Mouse (Mus musculus) embryonic facial prominence, embryonic 10.5 days (tissue): ENCODE measurements around the gene Tgfb1. TPM values are rescaled to one million over a fixed set of nuclear protein-coding genes. Genes with fewer than 3 reads are reported as not detected.
A peak's percentile ranks its signal among the peaks of the same experiment; 100 is the strongest.
"Not testable (repeated sequence)": the region's sequence is repeated elsewhere in the genome, so short reads cannot be mapped to it uniquely, and the experiment has no call there.

Experiments
- DNase-seq: peaks from one replicate; pipeline ENCODE4 v3.0.0-alpha.2; 2017; ENCODE audit warnings: low spot score
- H3K27ac ChIP-seq: fragments of 300-500 bp; sonication (generic); replicated peaks from 2 replicates; pipeline ENCODE4 v1.5.1; 2016; ENCODE audit warnings: mild to moderate bottlenecking
- H3K27me3 ChIP-seq: fragments of 300-500 bp; sonication (generic); replicated peaks from 2 replicates; pipeline ENCODE4 v1.6.1; 2016; ENCODE audit warnings: low read depth, mild to moderate bottlenecking; ENCODE audit not compliant: poor library complexity, severe bottlenecking
- H3K36me3 ChIP-seq: fragments of 300-500 bp; sonication (generic); replicated peaks from 2 replicates; pipeline ENCODE4 v1.6.1; 2016; ENCODE audit warnings: mild to moderate bottlenecking, moderate library complexity
- H3K4me1 ChIP-seq: fragments of 300-500 bp; sonication (generic); 2 replicates; pipeline ENCODE4 v1.6.1; 2016
- H3K4me3 ChIP-seq: fragments of 300-500 bp; sonication (generic); 2 replicates; pipeline ENCODE4 v1.5.1; 2016; ENCODE audit warnings: mild to moderate bottlenecking, moderate library complexity
- H3K9me3 ChIP-seq: fragments of 300-500 bp; sonication (generic); 2 replicates; pipeline ENCODE4 v1.6.1; 2016; ENCODE audit warnings: mild to moderate bottlenecking
- WGBS: fragments of 180-500 bp; shearing (Covaris S2); methylation state at CpG from one replicate; pipeline ENCODE4 v1.1.7; 2016; 5-methylcytosine and 5-hydroxymethylcytosine counted together
- polyA plus RNA-seq: library from polyadenylated mRNA; unstranded; fragments of >200 nt; fragmentation: Nextera tagmentation; extraction: Ambion mirVana; gene quantifications from 2 replicates; pipeline ENCODE4 v1.2.1, GENCODE M21; 2016

Tgfb1 gene
- polyA plus RNA-seq, 1 experiment from 2014 or later, result 1.5 TPM

GRCm38 (mm10) chr7:25712801-25713200 is 26.0 kb downstream of the Tgfb1 start:
- Histone ChIP-seq H3K36me3 (peaks cover 52% of the 10 kb centered on the region), H3K4me3 (no peak overlapping the region), H3K9me3 (no peaks in the 10 kb centered on the region), H3K4me1 (peaks cover 49% of the 10 kb centered on the region), H3K27ac (peak overlapping the region; percentile 75; the same call in 1 of the 2 replicates), H3K27me3 (no peaks in the 10 kb centered on the region)
- DNase-seq, result no peak
- 88% methylated on average over 9 of the region's 9 CpGs for WGBS

GRCm38 (mm10) chr7:25714581-25714980 is 27.8 kb downstream of the Tgfb1 start:
- 94% methylated on average over 8 of the region's 8 CpGs for WGBS
- peaks cover 49% of the 10 kb centered on the region for H3K4me1 ChIP-seq
- no peak overlapping the region for H3K4me3 ChIP-seq
- H3K9me3 ChIP-seq, result no peaks in the 10 kb centered on the region
- H3K36me3 ChIP-seq, result peaks cover 54% of the 10 kb centered on the region
- no peak for DNase-seq
- no peak overlapping the region for H3K27ac ChIP-seq
- H3K27me3 ChIP-seq, result no peaks in the 10 kb centered on the region

- no peak for DNase-seq
- H3K36me3 ChIP-seq, result peaks cover 64% of the 10 kb centered on the region
- H3K27me3 ChIP-seq, result no peaks in the 10 kb centered on the region
- no peaks in the 10 kb centered on the region for H3K9me3 ChIP-seq
- no peak overlapping the region for H3K27ac ChIP-seq
- 97% methylated on average over 22 of the region's 22 CpGs for WGBS
- H3K4me1 ChIP-seq, result peaks cover 37% of the 10 kb centered on the region
- no peak overlapping the region for H3K4me3 ChIP-seq
Measured at GRCm38 (mm10) chr7:25715731-25716271, 29.0 kb downstream of the Tgfb1 start.

- WGBS, result 87% methylated on average over 3 of the region's 3 CpGs
- H3K36me3 ChIP-seq, result peaks cover 74% of the 10 kb centered on the region
- H3K27ac ChIP-seq, result no peak overlapping the region
- no peaks in the 10 kb centered on the region for H3K27me3 ChIP-seq
- peak overlapping the region; percentile 72 for H3K4me3 ChIP-seq
- H3K4me1 ChIP-seq, result peaks cover 20% of the 10 kb centered on the region
- H3K9me3 ChIP-seq, result no peaks in the 10 kb centered on the region
- DNase-seq, result no peak
Measured at GRCm38 (mm10) chr7:25717478-25717877, 30.7 kb downstream of the Tgfb1 start.

- H3K4me3 ChIP-seq, result peak within 1 kb of the TSS; percentile 72
- peak; percentile 91 for DNase-seq
- H3K36me3 ChIP-seq, result peaks cover 74% of the 10 kb centered on the region
- H3K9me3 ChIP-seq, result no peaks in the 10 kb centered on the region
- H3K27ac ChIP-seq, result peak within 1 kb of the TSS; percentile 85
- peaks cover 16% of the 10 kb centered on the region for H3K4me1 ChIP-seq
- WGBS, result 4% methylated on average over 32 of the region's 32 CpGs
- no peaks in the 10 kb centered on the region for H3K27me3 ChIP-seq
Measured at GRCm38 (mm10) chr7:25718788-25719417, 32.1 kb downstream of the Tgfb1 start, which contains the start of gene Ccdc97. Gene Ccdc97 (minus strand): TSS chr7:25719088.

- Histone ChIP-seq H3K4me3 (peak overlapping the region; percentile 72; the same call in 1 of the 2 replicates), H3K27me3 (no peaks in the 10 kb centered on the region), H3K36me3 (peaks cover 74% of the 10 kb centered on the region), H3K4me1 (peaks cover 16% of the 10 kb centered on the region), H3K9me3 (no peaks in the 10 kb centered on the region), H3K27ac (no peak overlapping the region)
- DNase-seq, result peak; percentile 84
- 62% methylated on average over 10 of the region's 10 CpGs for WGBS
Measured at GRCm38 (mm10) chr7:25719761-25720610, 33.2 kb downstream of the Tgfb1 start.

- H3K4me3 ChIP-seq, result no peak overlapping the region
- H3K36me3 ChIP-seq, result peaks cover 74% of the 10 kb centered on the region
- H3K27ac ChIP-seq, result no peak overlapping the region
- no peak for DNase-seq
- no peaks in the 10 kb centered on the region for H3K9me3 ChIP-seq
- no peaks in the 10 kb centered on the region for H3K27me3 ChIP-seq
- WGBS, result 92% methylated on average over 5 of the region's 5 CpGs
- peaks cover 16% of the 10 kb centered on the region for H3K4me1 ChIP-seq
Measured at GRCm38 (mm10) chr7:25720760-25721159, 34.0 kb downstream of the Tgfb1 start.

- not testable (repeated sequence) for DNase-seq, H3K27me3 ChIP-seq, H3K4me3 ChIP-seq, H3K9me3 ChIP-seq, H3K27ac ChIP-seq
- peaks cover 74% of the 10 kb centered on the region for H3K36me3 ChIP-seq
- peaks cover 16% of the 10 kb centered on the region for H3K4me1 ChIP-seq
Measured at GRCm38 (mm10) chr7:25721776-25722175, 35.0 kb downstream of the Tgfb1 start.

- Histone ChIP-seq H3K36me3 (peaks cover 98% of the 10 kb centered on the region), H3K27ac (no peak overlapping the region), H3K27me3 (no peaks in the 10 kb centered on the region), H3K9me3 (no peaks in the 10 kb centered on the region), H3K4me3 (no peak overlapping the region), H3K4me1 (no peaks in the 10 kb centered on the region)
- DNase-seq, result no peak
- 91% methylated on average over 19 of the region's 19 CpGs for WGBS
Measured at GRCm38 (mm10) chr7:25725886-25726285, 39.1 kb downstream of the Tgfb1 start.

GRCm38 (mm10) chr7:25727800-25728199 is 41.0 kb downstream of the Tgfb1 start:
- Histone ChIP-seq H3K27me3 (no peaks in the 10 kb centered on the region), H3K9me3 (no peaks in the 10 kb centered on the region), H3K4me3 (no peak overlapping the region), H3K4me1 (no peaks in the 10 kb centered on the region), H3K27ac (no peak overlapping the region), H3K36me3 (peaks cover 99% of the 10 kb centered on the region)
- 96% methylated on average over 5 of the region's 5 CpGs for WGBS
- no peak for DNase-seq

GRCm38 (mm10) chr7:25729396-25729795 is 42.6 kb downstream of the Tgfb1 start:
- DNase-seq, result no peak
- H3K9me3 ChIP-seq, result no peaks in the 10 kb centered on the region
- H3K27ac ChIP-seq, result no peak overlapping the region
- H3K4me1 ChIP-seq, result no peaks in the 10 kb centered on the region
- no peak overlapping the region for H3K4me3 ChIP-seq
- peaks cover 99% of the 10 kb centered on the region for H3K36me3 ChIP-seq
- 63% methylated on average over 2 of the region's 2 CpGs for WGBS
- no peaks in the 10 kb centered on the region for H3K27me3 ChIP-seq

- no peaks in the 10 kb centered on the region for H3K9me3 ChIP-seq
- no peak overlapping the region for H3K27ac ChIP-seq
- 94% methylated on average over 2 of the region's 2 CpGs for WGBS
- H3K36me3 ChIP-seq, result peaks cover 99% of the 10 kb centered on the region
- H3K4me3 ChIP-seq, result no peak overlapping the region
- DNase-seq, result no peak
- no peaks in the 10 kb centered on the region for H3K27me3 ChIP-seq
- H3K4me1 ChIP-seq, result no peaks in the 10 kb centered on the region
Measured at GRCm38 (mm10) chr7:25729862-25730261, 43.1 kb downstream of the Tgfb1 start.
